Mouse (Mus musculus) forelimb bud, embryonic 11.5 days (tissue): ENCODE measurements around the gene Itgb3.

Experiments used
- DNase-seq: peaks from one replicate; pipeline ENCODE4 v3.0.0-alpha.2; 2012; ENCODE audit warnings: low read depth, low spot score

The Itgb3 gene

GRCm38 (mm10) chr11:104582308-104582606 is 25.5 kb upstream of the Itgb3 start:
- no peak for DNase-seq

GRCm38 (mm10) chr11:104582630-104583364 is 25.0 kb upstream of the Itgb3 start:
- no peak for DNase-seq

GRCm38 (mm10) chr11:104585495-104585894 is 22.3 kb upstream of the Itgb3 start:
- DNase-seq: no peak

GRCm38 (mm10) chr11:104587904-104588303 is 19.9 kb upstream of the Itgb3 start:
- no peak for DNase-seq

- no peak for DNase-seq
Observed at GRCm38 (mm10) chr11:104588513-104588912, 19.3 kb upstream of the Itgb3 start.

GRCm38 (mm10) chr11:104589570-104589969 is 18.2 kb upstream of the Itgb3 start:
- no peak for DNase-seq

- peak; percentile 87 for DNase-seq
Observed at GRCm38 (mm10) chr11:104590148-104590547, 17.7 kb upstream of the Itgb3 start.

GRCm38 (mm10) chr11:104592066-104592835 is 15.5 kb upstream of the Itgb3 start:
- no peak for DNase-seq

GRCm38 (mm10) chr11:104596365-104596764 is 11.4 kb upstream of the Itgb3 start:
- no peak for DNase-seq

- DNase-seq: no peak
Observed at GRCm38 (mm10) chr11:104599265-104599945, 8.4 kb upstream of the Itgb3 start.

GRCm38 (mm10) chr11:104600675-104601074 is 7.1 kb upstream of the Itgb3 start:
- no peak for DNase-seq

GRCm38 (mm10) chr11:104604192-104604591 is 3.6 kb upstream of the Itgb3 start:
- no peak for DNase-seq

- DNase-seq: no peak
Observed at GRCm38 (mm10) chr11:104608249-104608920, 585 bp downstream of the Itgb3 start.

- no peak for DNase-seq
Observed at GRCm38 (mm10) chr11:104609033-104609684, 1.4 kb downstream of the Itgb3 start.

GRCm38 (mm10) chr11:104609733-104610132 is 1.9 kb downstream of the Itgb3 start:
- no peak for DNase-seq

GRCm38 (mm10) chr11:104611579-104612151 is 3.9 kb downstream of the Itgb3 start:
- DNase-seq: no peak

- no peak for DNase-seq
Observed at GRCm38 (mm10) chr11:104613551-104613950, 5.8 kb downstream of the Itgb3 start.

- no peak for DNase-seq
Observed at GRCm38 (mm10) chr11:104614130-104614529, 6.3 kb downstream of the Itgb3 start.

GRCm38 (mm10) chr11:104616182-104616581 is 8.4 kb downstream of the Itgb3 start:
- no peak for DNase-seq

- DNase-seq: no peak
Observed at GRCm38 (mm10) chr11:104618638-104619076, 10.9 kb downstream of the Itgb3 start.
